In genomic region chr14:21600174-21600566, GRCm38 (mm10) we compare ENCODE assay signal across 14 mouse cellular contexts.
DNase-seq lines count a peak whose midpoint lies in the region; ATAC-seq and TF ChIP-seq lines count a peak whose summit lies in the region.
"Had no signal": no experiment of that assay in that cellular context is flagged by ENCODE, and none has a peak within 500 bp of the region (broad histone marks: within the 10 kb centered on the region; RNA-seq: fewer than 3 reads in every experiment).

No protein-coding gene starts in this region.

- H3K9me3 ChIP-seq in forebrain, embryonic 10.5 days, result peaks cover 4% of the 10 kb centered on the region
- no peaks in the 10 kb centered on the region for H3K9me3 ChIP-seq in forebrain, embryonic 15.5 days
- H3K9me3 ChIP-seq in hindbrain, postnatal 0 days (ENCODE audit: low read length), result no peaks in the 10 kb centered on the region
- no peaks in the 10 kb centered on the region for H3K9me3 ChIP-seq in midbrain, embryonic 16.5 days (replicated peaks; ENCODE audit: control insufficient read depth, low read length, poor library complexity, severe bottlenecking)
- no peaks in the 10 kb centered on the region for H3K9me3 ChIP-seq in lung, postnatal 0 days (ENCODE audit: low read length)
- H3K9me3 ChIP-seq: embryonic facial prominence, embryonic 15.5 days; stomach, embryonic 15.5 days had no signal

- 67% methylated on average over 5 of the region's 5 CpGs for WGBS in forebrain, embryonic 10.5 days
- 14% methylated on average over 5 of the region's 5 CpGs for WGBS in forebrain, embryonic 15.5 days
- WGBS in hindbrain, postnatal 0 days, result 39% methylated on average over 5 of the region's 5 CpGs
- 23% methylated on average over 5 of the region's 5 CpGs for WGBS in midbrain, embryonic 16.5 days
- WGBS in lung, postnatal 0 days, result 84% methylated on average over 5 of the region's 5 CpGs

- no peak overlapping the region for H3K4me2 ChIP-seq in forebrain, embryonic 15.5 days (replicated peaks)
- no peak overlapping the region for H3K4me2 ChIP-seq in hindbrain, postnatal 0 days (ENCODE audit: low read depth, low read length)
- H3K4me2 ChIP-seq in midbrain, embryonic 16.5 days (ENCODE audit: low read length), result no peak overlapping the region
- H3K4me2 ChIP-seq in lung, postnatal 0 days (replicated peaks; ENCODE audit: low read depth, low read length), result no peak overlapping the region
- H3K4me2 ChIP-seq: embryonic facial prominence, embryonic 15.5 days; limb, embryonic 13.5 days; stomach, embryonic 15.5 days had no signal

- peaks cover 13% of the 10 kb centered on the region for H3K36me3 ChIP-seq in forebrain, embryonic 10.5 days (replicated peaks)
- H3K36me3 ChIP-seq in forebrain, embryonic 15.5 days, result 0 out of 2 replicates have a peak, but pooled peaks cover 2% of the 10 kb centered on the region
- H3K36me3 ChIP-seq in hindbrain, postnatal 0 days (ENCODE audit: insufficient read depth, low read length), result no peaks in the 10 kb centered on the region
- H3K36me3 ChIP-seq in midbrain, embryonic 16.5 days (ENCODE audit: control insufficient read depth, insufficient read depth, low read length), result no peaks in the 10 kb centered on the region
- no peaks in the 10 kb centered on the region for H3K36me3 ChIP-seq in lung, postnatal 0 days (ENCODE audit: insufficient read depth, low read length)
- H3K36me3 ChIP-seq: stomach, embryonic 15.5 days had no signal

- H3K4me3 ChIP-seq in forebrain, embryonic 10.5 days, result no peak overlapping the region
- H3K4me3 ChIP-seq in forebrain, embryonic 15.5 days, result no peak overlapping the region
- H3K4me3 ChIP-seq in hindbrain, postnatal 0 days (ENCODE audit: low read length), result no peak overlapping the region
- H3K4me3 ChIP-seq in midbrain, embryonic 16.5 days (ENCODE audit: low read depth, low read length), result no peak overlapping the region
- no peak overlapping the region for H3K4me3 ChIP-seq in lung, postnatal 0 days (ENCODE audit: low read depth, low read length)
- H3K4me3 ChIP-seq: embryonic facial prominence, embryonic 15.5 days; limb, embryonic 13.5 days; stomach, embryonic 15.5 days had no signal

- peak overlapping the region; percentile 71 for H3K27ac ChIP-seq in forebrain, embryonic 10.5 days
- peak overlapping the region; percentile 62 for H3K27ac ChIP-seq in forebrain, embryonic 15.5 days (replicated peaks)
- 0 out of 2 replicates have a peak overlapping the region, but pooled peaks have one; percentile 1 for H3K27ac ChIP-seq in hindbrain, postnatal 0 days
- peak overlapping the region; percentile 58 for H3K27ac ChIP-seq in midbrain, embryonic 16.5 days (ENCODE audit: low read length)
- no peak overlapping the region for H3K27ac ChIP-seq in lung, postnatal 0 days (ENCODE audit: low read length)
- H3K27ac ChIP-seq: embryonic facial prominence, embryonic 15.5 days; limb, embryonic 13.5 days; stomach, embryonic 15.5 days had no signal

- ATAC-seq in forebrain, embryonic 15.5 days (replicated peaks), result no peak; the same call in 1 of the 2 replicates
- ATAC-seq in hindbrain, postnatal 0 days, result no peak
- no peak for ATAC-seq in midbrain, embryonic 16.5 days
- no peak for ATAC-seq in monocyte, adult 5-6 weeks (replicated peaks; ENCODE audit: insufficient number of reproducible peaks, low FRiP score, low TSS enrichment, poor library complexity, severe bottlenecking)
- ATAC-seq in lung, postnatal 0 days, result no peak
- ATAC-seq: activated CD4-positive, CD25-positive, alpha-beta regulatory T cell, adult 4 months; CD4-positive, CD25-positive, alpha-beta regulatory T cell, adult 4 months had no signal

- no peaks in the 10 kb centered on the region for H3K27me3 ChIP-seq in forebrain, embryonic 10.5 days (ENCODE audit: poor library complexity, severe bottlenecking)
- H3K27me3 ChIP-seq in forebrain, embryonic 15.5 days, result no peaks in the 10 kb centered on the region
- H3K27me3 ChIP-seq in hindbrain, postnatal 0 days (ENCODE audit: insufficient read depth, low read length), result no peaks in the 10 kb centered on the region
- H3K27me3 ChIP-seq in midbrain, embryonic 16.5 days (ENCODE audit: control insufficient read depth, insufficient read depth, low read depth, low read length), result no peaks in the 10 kb centered on the region
- H3K27me3 ChIP-seq in lung, postnatal 0 days (replicated peaks; ENCODE audit: insufficient read depth, low read length), result no peaks in the 10 kb centered on the region
- H3K27me3 ChIP-seq: embryonic facial prominence, embryonic 15.5 days; limb, embryonic 13.5 days; stomach, embryonic 15.5 days had no signal

- H3K4me1 ChIP-seq in forebrain, embryonic 10.5 days, result peaks cover 56% of the 10 kb centered on the region
- H3K4me1 ChIP-seq in forebrain, embryonic 15.5 days, result peaks cover 37% of the 10 kb centered on the region
- 0 out of 2 replicates have a peak, but pooled peaks cover 11% of the 10 kb centered on the region for H3K4me1 ChIP-seq in hindbrain, postnatal 0 days (ENCODE audit: insufficient read depth, low read length)
- H3K4me1 ChIP-seq in midbrain, embryonic 16.5 days (ENCODE audit: control insufficient read depth, insufficient read depth, low read length), result peaks cover 18% of the 10 kb centered on the region
- no peaks in the 10 kb centered on the region for H3K4me1 ChIP-seq in lung, postnatal 0 days (ENCODE audit: insufficient read depth, low read depth, low read length)

- no peak for DNase-seq in forebrain, embryonic 10.5 days (ENCODE audit: extremely low spot score, low spot score)
- no peak for DNase-seq in hindbrain, postnatal 0 days (ENCODE audit: low spot score)
- no peak for DNase-seq in layer of hippocampus, postnatal 36 days
- no peak for DNase-seq in lung, postnatal 0 days (ENCODE audit: low spot score)
- DNase-seq: cerebellum, adult 2 months; kidney, adult 11 months had no signal

- no peak overlapping the region for H3K9ac ChIP-seq in forebrain, embryonic 15.5 days (replicated peaks)
- no peak overlapping the region for H3K9ac ChIP-seq in hindbrain, postnatal 0 days (replicated peaks; ENCODE audit: low read length)
- H3K9ac ChIP-seq in midbrain, embryonic 16.5 days (ENCODE audit: low read depth, low read length), result no peak overlapping the region
- H3K9ac ChIP-seq in lung, postnatal 0 days (replicated peaks; ENCODE audit: low read depth), result no peak overlapping the region
- H3K9ac ChIP-seq: embryonic facial prominence, embryonic 15.5 days; limb, embryonic 13.5 days; stomach, embryonic 15.5 days had no signal

- no peak for TF ChIP-seq EP300 in lung, postnatal 0 days (IDR thresholded peaks at IDR 0.05)

- TF ChIP-seq CTCF in hindbrain, postnatal 0 days (IDR thresholded peaks at IDR 0.05; ENCODE audit: low read depth), result no peak
- no peak for TF ChIP-seq CTCF in lung, postnatal 0 days (IDR thresholded peaks at IDR 0.05)
